ENCODE assay signal across 28 mouse cellular contexts in the genomic region with DNA sequence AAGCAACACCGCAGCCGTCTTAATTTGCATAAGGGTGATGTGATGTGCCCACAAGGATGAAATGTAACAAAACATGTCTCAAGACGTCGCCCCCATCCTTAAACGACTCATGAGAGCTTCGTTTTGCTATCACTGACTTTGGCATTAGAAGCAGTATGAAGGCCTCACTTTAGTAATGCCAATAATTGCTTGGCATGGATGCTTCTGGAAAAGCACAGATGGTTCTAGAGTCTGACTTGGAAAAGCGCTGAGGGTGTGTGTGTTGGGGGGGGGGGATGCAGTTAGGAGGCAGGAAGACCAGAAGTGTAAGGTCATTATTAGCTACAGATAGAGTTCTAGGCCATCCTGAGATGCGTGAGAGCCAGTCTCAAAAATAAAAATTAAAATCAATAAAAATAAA.
DNase-seq lines count a peak whose midpoint lies in the region; ATAC-seq and TF ChIP-seq lines count a peak whose summit lies in the region.
"Had no signal": no experiment of that assay in that cellular context is flagged by ENCODE, and none has a peak within 500 bp of the region (broad histone marks: within the 10 kb centered on the region; RNA-seq: fewer than 3 reads in every experiment).

No protein-coding gene starts in this region.

- 94% methylated on average over 8 of the region's 8 CpGs for WGBS in intestine, embryonic 14.5 days
- 93% methylated on average over 8 of the region's 8 CpGs for WGBS in intestine, postnatal 0 days
- 71% methylated on average over 8 of the region's 8 CpGs for WGBS in forebrain, postnatal 0 days

- H3K9ac ChIP-seq in intestine, embryonic 14.5 days (ENCODE audit: low read length), result no peak overlapping the region
- H3K9ac ChIP-seq in intestine, postnatal 0 days (ENCODE audit: low read depth, low read length), result no peak overlapping the region
- H3K9ac ChIP-seq in CH12.LX (ENCODE audit: insufficient read depth, low read depth), result no peak overlapping the region
- no peak overlapping the region for H3K9ac ChIP-seq in forebrain, postnatal 0 days
- H3K9ac ChIP-seq: embryonic facial prominence, embryonic 12.5 days; heart, embryonic 13.5 days; intestine, embryonic 15.5 days; limb, embryonic 15.5 days; liver, embryonic 13.5 days; midbrain, embryonic 12.5 days; neural tube, embryonic 12.5 days; stomach, embryonic 15.5 days had no signal

- H3K27me3 ChIP-seq in intestine, embryonic 14.5 days (replicated peaks; ENCODE audit: control insufficient read depth, insufficient read depth, low read length), result no peaks in the 10 kb centered on the region
- no peaks in the 10 kb centered on the region for H3K27me3 ChIP-seq in intestine, postnatal 0 days (replicated peaks; ENCODE audit: control insufficient read depth, insufficient read depth, low read length)
- H3K27me3 ChIP-seq in CH12.LX (replicated peaks), result no peaks in the 10 kb centered on the region
- H3K27me3 ChIP-seq in forebrain, postnatal 0 days (ENCODE audit: insufficient read depth, low read length), result no peaks in the 10 kb centered on the region
- H3K27me3 ChIP-seq: embryonic facial prominence, embryonic 12.5 days; heart, embryonic 13.5 days; intestine, embryonic 15.5 days; limb, embryonic 15.5 days; liver, embryonic 13.5 days; megakaryocyte, embryonic 14.5 days; neural tube, embryonic 12.5 days; Patski; stomach, embryonic 15.5 days had no signal

- peak; percentile 16 to 42 for DNase-seq in cerebellum, postnatal 14 days
- no peak for DNase-seq in cerebellum, adult 9-10 months
- DNase-seq in intestine, embryonic 14.5 days (ENCODE audit: low spot score), result peak; percentile 41
- DNase-seq in CH12.LX (ENCODE audit: extremely low read depth), result peak; percentile 38
- peak; percentile 35 for DNase-seq in forebrain, postnatal 0 days
- no peak for DNase-seq in left cerebral cortex, adult 8-10 months (ENCODE audit: low spot score in 2 of 2)
- DNase-seq in spleen, postnatal 4 days (ENCODE audit: low spot score in 2 of 2), result no peak
- DNase-seq: adrenal gland, postnatal 10 days; cerebellum, adult 18-20 months; embryo, embryonic 11 days; heart, postnatal 14 days; liver, embryonic 13.5 days; lung, adult 18-20 months; lung, postnatal 4 days; thymus, postnatal 14 days had no signal

- no peak for TF ChIP-seq EP300 in CH12.LX (IDR thresholded peaks at IDR 0.05; ENCODE audit: low read length)

- H3K9me3 ChIP-seq in intestine, embryonic 14.5 days (ENCODE audit: control insufficient read depth, low read length), result no peaks in the 10 kb centered on the region
- H3K9me3 ChIP-seq in intestine, postnatal 0 days (ENCODE audit: control insufficient read depth), result no peaks in the 10 kb centered on the region
- peaks cover 7% of the 10 kb centered on the region for H3K9me3 ChIP-seq in CH12.LX (replicated peaks; ENCODE audit: low read length)
- no peaks in the 10 kb centered on the region for H3K9me3 ChIP-seq in forebrain, postnatal 0 days (ENCODE audit: low read length)
- H3K9me3 ChIP-seq: embryonic facial prominence, embryonic 12.5 days; heart, embryonic 13.5 days; intestine, embryonic 15.5 days; limb, embryonic 15.5 days; liver, embryonic 13.5 days; midbrain, embryonic 12.5 days; stomach, embryonic 15.5 days had no signal

- H3K4me2 ChIP-seq in intestine, embryonic 14.5 days (ENCODE audit: low read length), result no peak overlapping the region
- no peak overlapping the region for H3K4me2 ChIP-seq in intestine, postnatal 0 days (replicated peaks; ENCODE audit: low read depth)
- no peak overlapping the region for H3K4me2 ChIP-seq in CH12.LX (ENCODE audit: insufficient read depth, low read depth, poor library complexity, severe bottlenecking)
- H3K4me2 ChIP-seq in forebrain, postnatal 0 days (ENCODE audit: low read depth), result no peak overlapping the region
- H3K4me2 ChIP-seq: embryonic facial prominence, embryonic 12.5 days; heart, embryonic 13.5 days; intestine, embryonic 15.5 days; limb, embryonic 15.5 days; liver, embryonic 13.5 days; midbrain, embryonic 12.5 days; neural tube, embryonic 12.5 days; stomach, embryonic 15.5 days had no signal

- peaks cover 24% of the 10 kb centered on the region for H3K4me1 ChIP-seq in intestine, embryonic 14.5 days (replicated peaks; ENCODE audit: control insufficient read depth, insufficient read depth, low read length)
- H3K4me1 ChIP-seq in intestine, postnatal 0 days (replicated peaks; ENCODE audit: control insufficient read depth, insufficient read depth, low read length), result 0 out of 2 replicates have a peak, but pooled peaks cover 5% of the 10 kb centered on the region
- H3K4me1 ChIP-seq in CH12.LX (ENCODE audit: control insufficient read depth in 1 of 2, insufficient read depth in 2 of 2), result peaks cover 9 to 53% of the 10 kb centered on the region in 2 experiments; a peak in 3 of 4 replicates
- H3K4me1 ChIP-seq in forebrain, postnatal 0 days (ENCODE audit: insufficient read depth), result 0 out of 2 replicates have a peak, but pooled peaks cover 3% of the 10 kb centered on the region

- no peak overlapping the region for H3K4me3 ChIP-seq in intestine, embryonic 14.5 days (ENCODE audit: low read depth, low read length)
- H3K4me3 ChIP-seq in intestine, postnatal 0 days (ENCODE audit: low read depth, low read length), result no peak overlapping the region
- no peak overlapping the region for H3K4me3 ChIP-seq in CH12.LX (replicated peaks in 1 of 3; ENCODE audit: low read depth in 2 of 3, low read length in 2 of 3, poor library complexity in 1 of 3)
- H3K4me3 ChIP-seq in forebrain, postnatal 0 days (ENCODE audit: low read depth, low read length), result no peak overlapping the region
- H3K4me3 ChIP-seq: embryonic facial prominence, embryonic 12.5 days; heart, embryonic 13.5 days; intestine, embryonic 15.5 days; limb, embryonic 15.5 days; liver, embryonic 13.5 days; megakaryocyte, embryonic 14.5 days; midbrain, embryonic 12.5 days; myocyte; neural tube, embryonic 12.5 days; stomach, embryonic 15.5 days had no signal

- dilution Hi-C loops in CH12.LX (cut with MboI; ENCODE audit: extremely low pct_ligation_motif_present, extremely low pct_unique_long_range_greater_than_20kb, low sequenced_read_pairs), result no loop called here

- no peaks in the 10 kb centered on the region for H3K36me3 ChIP-seq in intestine, embryonic 14.5 days (ENCODE audit: control insufficient read depth, insufficient read depth, low read length)
- H3K36me3 ChIP-seq in intestine, postnatal 0 days (ENCODE audit: control insufficient read depth, insufficient read depth), result no peaks in the 10 kb centered on the region
- no peaks in the 10 kb centered on the region for H3K36me3 ChIP-seq in CH12.LX (replicated peaks in 1 of 2; ENCODE audit: control insufficient read depth in 1 of 2, insufficient read depth in 1 of 2, low read length in 1 of 2)
- no peaks in the 10 kb centered on the region for H3K36me3 ChIP-seq in forebrain, postnatal 0 days (ENCODE audit: insufficient read depth)
- H3K36me3 ChIP-seq: embryonic facial prominence, embryonic 12.5 days; heart, embryonic 13.5 days; intestine, embryonic 15.5 days; limb, embryonic 15.5 days; liver, embryonic 13.5 days; midbrain, embryonic 12.5 days; neural tube, embryonic 12.5 days; stomach, embryonic 15.5 days had no signal

- in situ Hi-C loops in CH12.LX (cut with MboI; ENCODE audit: low pct_ligation_motif_present, low pct_unique_long_range_greater_than_20kb, low sequenced_read_pairs), result no loop called here

- no peaks in the 10 kb centered on the region for H3K79me2 ChIP-seq in CH12.LX (replicated peaks; ENCODE audit: control insufficient read depth, extremely low read depth, insufficient read depth, poor library complexity, severe bottlenecking)

- H3K27ac ChIP-seq in intestine, embryonic 14.5 days (ENCODE audit: low read depth), result no peak overlapping the region
- H3K27ac ChIP-seq in intestine, postnatal 0 days (ENCODE audit: low read depth, low read length), result no peak overlapping the region
- H3K27ac ChIP-seq in CH12.LX (ENCODE audit: insufficient read depth, low read depth), result no peak overlapping the region
- no peak overlapping the region for H3K27ac ChIP-seq in forebrain, postnatal 0 days (ENCODE audit: low read depth, low read length)
- H3K27ac ChIP-seq: embryonic facial prominence, embryonic 12.5 days; heart, embryonic 13.5 days; intestine, embryonic 15.5 days; limb, embryonic 15.5 days; midbrain, embryonic 12.5 days; neural tube, embryonic 12.5 days; stomach, embryonic 15.5 days had no signal

- no peak for TF ChIP-seq CTCF in intestine, postnatal 0 days (IDR thresholded peaks at IDR 0.05; ENCODE audit: low read depth)
- no peak for TF ChIP-seq CTCF in CH12.LX (conservative IDR thresholded peaks at IDR 0.05 in 1 of 2, IDR thresholded peaks at IDR 0.05 in 1 of 2; ENCODE audit: low read depth in 2 of 2, low read length in 2 of 2)
- no peak for TF ChIP-seq CTCF in forebrain, postnatal 0 days (IDR thresholded peaks at IDR 0.05; ENCODE audit: low read depth)

- TF ChIP-seq POLR2A in CH12.LX (IDR thresholded peaks at IDR 0.05; ENCODE audit: low read depth, low read length), result no peak

- ATAC-seq in intestine, embryonic 14.5 days (replicated peaks; ENCODE audit: low FRiP score, low TSS enrichment, low read depth), result no peak
- no peak for ATAC-seq in intestine, postnatal 0 days
- ATAC-seq in forebrain, postnatal 0 days, result peak; percentile 66; the same call in 1 of the 2 replicates
- ATAC-seq: hindbrain, embryonic 16.5 days; intestine, embryonic 15.5 days; lung, postnatal 0 days; Patski had no signal

- TF ChIP-seq RAD21 in CH12.LX (IDR thresholded peaks at IDR 0.05; ENCODE audit: low read depth, low read length), result no peak

TF ChIP-seq in CH12.LX, 34 proteins besides CTCF, POLR2A, EP300 and RAD21 (continues in another document):
- TF ChIP-seq CHD1 (IDR thresholded peaks at IDR 0.05; ENCODE audit: low read depth, low read length) (no peak), CHD2 (IDR thresholded peaks at IDR 0.05; ENCODE audit: low read length) (no peak), MAZ (IDR thresholded peaks at IDR 0.05; ENCODE audit: low read depth, low read length) (no peak), TBP (conservative IDR thresholded peaks at IDR 0.05; ENCODE audit: low read depth, low read length) (no peak), MAX (IDR thresholded peaks at IDR 0.05; ENCODE audit: low read length) (no peak), GABPA (IDR thresholded peaks at IDR 0.05; ENCODE audit: insufficient replicate concordance, low read depth, low read length) (no peak), HCFC1 (IDR thresholded peaks at IDR 0.05; ENCODE audit: low read depth, low read length) (no peak), KAT2A (IDR thresholded peaks at IDR 0.05; ENCODE audit: insufficient replicate concordance, low read length) (no peak), IRF4 (IDR thresholded peaks at IDR 0.05; ENCODE audit: low read depth, low read length) (no peak), ZMIZ1 (IDR thresholded peaks at IDR 0.05; ENCODE audit: low read depth, low read length) (no peak), ELF1 (IDR thresholded peaks at IDR 0.05; ENCODE audit: low read depth, low read length) (no peak), E2F4 (IDR thresholded peaks at IDR 0.05; ENCODE audit: insufficient replicate concordance, low read depth, low read length) (no peak), ZNF384 (IDR thresholded peaks at IDR 0.05; ENCODE audit: low read depth, low read length) (no peak), UBTF (IDR thresholded peaks at IDR 0.05; ENCODE audit: low read depth, low read length) (no peak), NRF1 (IDR thresholded peaks at IDR 0.05; ENCODE audit: low read depth, low read length) (no peak)

Comparison
In these comparisons a context has a peak if more than half of its experiments do, and no peak if none do; other contexts are left out.
1. DNase-seq: peak in cerebellum, postnatal 14 days (2 of 2), intestine, embryonic 14.5 days (single experiment), CH12.LX (single experiment) and forebrain, postnatal 0 days (single experiment); none in cerebellum, adult 9-10 months (single experiment), left cerebral cortex, adult 8-10 months (0 of 2) and spleen, postnatal 4 days (0 of 2).